Mouse (Mus musculus) G1E (cell line): ENCODE results near the gene Dock11.

Source experiments
- CTCF ChIP-seq: IDR thresholded peaks from 2 replicates; pipeline ENCODE4 v1.5.1; 2012; ENCODE audit warnings: low read depth, low read length, inconsistent platforms, mixed read lengths
- GATA1 ChIP-seq: IDR thresholded peaks from 2 replicates; pipeline ENCODE4 v1.6.1; 2012; ENCODE audit warnings: borderline replicate concordance, low read length, inconsistent platforms, mixed read lengths
- TAL1 ChIP-seq: conservative IDR thresholded peaks from 2 replicates; pipeline ENCODE4 v1.6.1; 2012; ENCODE audit warnings: low read depth, low read length, inconsistent platforms, mixed read lengths

- TF ChIP-seq CTCF (no peak), GATA1 (no peak), TAL1 (no peak)
Observed at GRCm38 (mm10) chrX:35919558-35919957, 30.9 kb downstream of the Dock11 start.
